Comparison of ENCODE assay signal across 1 mouse cellular context in the genomic region with DNA sequence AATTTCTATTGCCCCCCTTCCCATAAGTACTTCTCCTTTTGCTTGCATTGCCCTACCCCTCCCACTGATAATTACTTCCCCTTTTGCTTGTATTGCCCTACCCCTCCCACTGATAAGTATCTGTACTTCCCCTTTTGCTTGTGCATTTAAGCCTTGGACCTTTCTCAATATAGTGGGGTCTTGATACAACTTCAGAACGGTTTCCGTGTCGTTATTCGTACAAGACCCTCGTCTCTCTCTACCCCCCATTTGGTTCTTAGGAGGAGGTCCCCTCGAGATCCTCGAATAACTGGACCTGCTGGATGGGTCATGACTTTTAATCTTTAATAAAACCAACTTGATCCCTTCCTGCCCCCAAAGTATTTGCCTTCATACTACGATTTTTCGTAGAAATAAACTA. TPM values are rescaled to one million over a fixed set of nuclear protein-coding genes. Genes with fewer than 3 reads are reported as not detected.
"Had no signal": no experiment of that assay in that cellular context is flagged by ENCODE, and none has a peak within 500 bp of the region (broad histone marks: within the 10 kb centered on the region; RNA-seq: fewer than 3 reads in every experiment).

No protein-coding gene starts in this region.

RNA-seq across cellular contexts. Expression of gene Chn1, which starts 25.0 kb away (rescaled TPM):
- total RNA-seq: granulocyte monocyte progenitor cell, adult 5-6 weeks had no signal
